Comparison of ENCODE assay signal across 8 mouse cellular contexts in genomic region chr8:122568109-122568504, GRCm38 (mm10). TPM values are rescaled to one million over a fixed set of nuclear protein-coding genes. Genes with fewer than 3 reads are reported as not detected.
DNase-seq lines count a peak whose midpoint lies in the region; ATAC-seq and TF ChIP-seq lines count a peak whose summit lies in the region.

No protein-coding gene starts in this region.

- H3K36me3 ChIP-seq in C2C12 (ENCODE audit: control insufficient read depth, insufficient read depth) = peaks cover 40% of the 10 kb centered on the region
- peaks cover 39% of the 10 kb centered on the region for H3K36me3 ChIP-seq in forebrain, embryonic 12.5 days (replicated peaks)
- peaks cover 35% of the 10 kb centered on the region for H3K36me3 ChIP-seq in liver, embryonic 16.5 days (ENCODE audit: control insufficient read depth, insufficient read depth)
- H3K36me3 ChIP-seq in stomach, embryonic 16.5 days (ENCODE audit: control insufficient read depth, insufficient read depth, low read length) = peaks cover 21% of the 10 kb centered on the region

- H3K79me3 ChIP-seq in C2C12 (ENCODE audit: low read depth) = peaks cover 31% of the 10 kb centered on the region

- no peaks in the 10 kb centered on the region for H3K27me3 ChIP-seq in C2C12 (ENCODE audit: control insufficient read depth, insufficient read depth, insufficient read length)
- H3K27me3 ChIP-seq in forebrain, embryonic 12.5 days = no peaks in the 10 kb centered on the region
- H3K27me3 ChIP-seq in liver, embryonic 16.5 days (ENCODE audit: control insufficient read depth, insufficient read depth, low read depth, low read length) = no peaks in the 10 kb centered on the region
- H3K27me3 ChIP-seq in stomach, embryonic 16.5 days (ENCODE audit: control insufficient read depth, insufficient read depth, low read length) = no peaks in the 10 kb centered on the region

- peak overlapping the region; percentile 94 for H3ac ChIP-seq in C2C12 (ENCODE audit: control insufficient read depth, insufficient read length, low read depth)

- TF ChIP-seq CTCF in C2C12 (IDR thresholded peaks at IDR 0.05; ENCODE audit: control insufficient read depth, insufficient read depth, insufficient read length) = no peak

- no peaks in the 10 kb centered on the region for H3K9me3 ChIP-seq in forebrain, embryonic 12.5 days
- no peaks in the 10 kb centered on the region for H3K9me3 ChIP-seq in liver, embryonic 16.5 days (replicated peaks; ENCODE audit: control insufficient read depth, low read length)
- no peaks in the 10 kb centered on the region for H3K9me3 ChIP-seq in stomach, embryonic 16.5 days (replicated peaks; ENCODE audit: control insufficient read depth, low read length)

- peak overlapping the region; percentile 95 for H3K4me3 ChIP-seq in C2C12 (ENCODE audit: insufficient read depth, poor library complexity, severe bottlenecking)
- peak overlapping the region; percentile 86 for H3K4me3 ChIP-seq in forebrain, embryonic 12.5 days (replicated peaks)
- peak overlapping the region; percentile 94 for H3K4me3 ChIP-seq in liver, embryonic 16.5 days (ENCODE audit: low read depth, low read length)
- H3K4me3 ChIP-seq in stomach, embryonic 16.5 days (replicated peaks; ENCODE audit: low read length) = peak overlapping the region; percentile 85

- peak overlapping the region; percentile 89 for H3K27ac ChIP-seq in forebrain, embryonic 12.5 days
- peak overlapping the region; percentile 88 for H3K27ac ChIP-seq in liver, embryonic 16.5 days (ENCODE audit: low read length)
- H3K27ac ChIP-seq in stomach, embryonic 16.5 days (ENCODE audit: low read length) = peak overlapping the region; percentile 97

- peak; percentile 30 for ATAC-seq in frontal cortex, adult (ENCODE audit: low TSS enrichment)
- peak; percentile 66 for ATAC-seq in forebrain, embryonic 12.5 days (ENCODE audit: low FRiP score)
- ATAC-seq in liver, embryonic 16.5 days (ENCODE audit: low read depth) = peak; percentile 30
- no peak for ATAC-seq in stomach, embryonic 16.5 days (ENCODE audit: insufficient read depth, low FRiP score)

- H3K79me2 ChIP-seq in C2C12 (ENCODE audit: control insufficient read depth, insufficient read depth) = peaks cover 56% of the 10 kb centered on the region

- WGBS in forebrain, embryonic 12.5 days = under 1% methylated on average over 34 of the region's 34 CpGs
- WGBS in liver, embryonic 16.5 days (ENCODE audit: insufficient replicate concordance) = under 1% methylated on average over 34 of the region's 34 CpGs
- WGBS in stomach, embryonic 16.5 days = under 1% methylated on average over 34 of the region's 34 CpGs

- DNase-seq in frontal cortex, postnatal 14 days (ENCODE audit: low spot score in 2 of 2) = no peak
- no peak for DNase-seq in right cerebral cortex, postnatal 4 days
- DNase-seq in frontal cortex, postnatal 36 days (ENCODE audit: low spot score in 2 of 2) = no peak

- H3K9ac ChIP-seq in forebrain, embryonic 12.5 days = peak overlapping the region; percentile 88
- peak overlapping the region; percentile 95 for H3K9ac ChIP-seq in liver, embryonic 16.5 days (ENCODE audit: low read depth, low read length)
- peak overlapping the region; percentile 92 for H3K9ac ChIP-seq in stomach, embryonic 16.5 days (ENCODE audit: low read length)

- H3K4me1 ChIP-seq in forebrain, embryonic 12.5 days = peaks cover 33% of the 10 kb centered on the region
- peaks cover 40% of the 10 kb centered on the region for H3K4me1 ChIP-seq in liver, embryonic 16.5 days (ENCODE audit: control insufficient read depth, low read depth, low read length)
- H3K4me1 ChIP-seq in stomach, embryonic 16.5 days (ENCODE audit: control insufficient read depth, insufficient read depth, low read length) = peaks cover 23% of the 10 kb centered on the region

- H3K4me2 ChIP-seq in forebrain, embryonic 12.5 days = peak overlapping the region; percentile 81
- H3K4me2 ChIP-seq in liver, embryonic 16.5 days (ENCODE audit: low read depth, low read length) = peak overlapping the region; percentile 95
- peak overlapping the region; percentile 74 for H3K4me2 ChIP-seq in stomach, embryonic 16.5 days (ENCODE audit: low read depth, low read length)

TF ChIP-seq in C2C12, 6 proteins besides CTCF, POLR2A, EP300 and RAD21:
- TF ChIP-seq MYOD1 (IDR thresholded peaks at IDR 0.05; ENCODE audit: control insufficient read depth, insufficient read length, low read depth) (no peak), CEBPB (IDR thresholded peaks at IDR 0.05; ENCODE audit: low read depth) (no peak)

RNA-seq across cellular contexts. Expression of gene Cdt1, which starts 0.3 kb away (rescaled TPM):
- polyA plus RNA-seq in C2C12 (2012; fragmentation: generic; extraction: Trizol) = 79.5 TPM
- 43.7 and 46.0 TPM in 2 replicates for polyA plus RNA-seq in forebrain, embryonic 12.5 days (2016; fragmentation: Nextera tagmentation; extraction: Ambion mirVana)
- 34.7 and 41.1 TPM in 2 replicates for polyA plus RNA-seq in liver, embryonic 16.5 days (2015; fragmentation: Nextera tagmentation; extraction: Ambion mirVana)
- 28.4 and 28.5 TPM in 2 replicates for polyA plus RNA-seq in stomach, embryonic 16.5 days (2015; fragmentation: Nextera tagmentation; extraction: Ambion mirVana)

RNA-seq across cellular contexts. Expression of gene Aprt, which starts 8.6 kb away (rescaled TPM):
- polyA plus RNA-seq in C2C12 (2012; fragmentation: generic; extraction: Trizol) = 615 TPM
- 170 and 188 TPM in 2 replicates for polyA plus RNA-seq in forebrain, embryonic 12.5 days (2016; fragmentation: Nextera tagmentation; extraction: Ambion mirVana)
- polyA plus RNA-seq in liver, embryonic 16.5 days (2015; fragmentation: Nextera tagmentation; extraction: Ambion mirVana) = 196 and 204 TPM in 2 replicates
- 335 and 345 TPM in 2 replicates for polyA plus RNA-seq in stomach, embryonic 16.5 days (2015; fragmentation: Nextera tagmentation; extraction: Ambion mirVana)

RNA-seq across cellular contexts. Expression of gene Piezo1, which starts 17.0 kb away (rescaled TPM):
- polyA plus RNA-seq in C2C12 (2012; fragmentation: generic; extraction: Trizol) = 107 TPM
- 4.7 and 4.9 TPM in 2 replicates for polyA plus RNA-seq in forebrain, embryonic 12.5 days (2016; fragmentation: Nextera tagmentation; extraction: Ambion mirVana)
- 11.3 and 15.5 TPM in 2 replicates for polyA plus RNA-seq in liver, embryonic 16.5 days (2015; fragmentation: Nextera tagmentation; extraction: Ambion mirVana)
- 13.5 and 18.9 TPM in 2 replicates for polyA plus RNA-seq in stomach, embryonic 16.5 days (2015; fragmentation: Nextera tagmentation; extraction: Ambion mirVana)

RNA-seq across cellular contexts. Expression of gene Galns, which starts 43.2 kb away (rescaled TPM):
- 9.8 TPM for polyA plus RNA-seq in C2C12 (2012; fragmentation: generic; extraction: Trizol)
- polyA plus RNA-seq in forebrain, embryonic 12.5 days (2016; fragmentation: Nextera tagmentation; extraction: Ambion mirVana) = 4.2 and 5.0 TPM in 2 replicates
- polyA plus RNA-seq in liver, embryonic 16.5 days (2015; fragmentation: Nextera tagmentation; extraction: Ambion mirVana) = 8.1 and 8.6 TPM in 2 replicates
- 14.7 and 14.8 TPM in 2 replicates for polyA plus RNA-seq in stomach, embryonic 16.5 days (2015; fragmentation: Nextera tagmentation; extraction: Ambion mirVana)

RNA-seq across cellular contexts. Expression of gene Trappc2l, which starts 43.3 kb away (rescaled TPM):
- polyA plus RNA-seq in C2C12 (2012; fragmentation: generic; extraction: Trizol) = 70.2 TPM
- 42.2 and 44.2 TPM in 2 replicates for polyA plus RNA-seq in forebrain, embryonic 12.5 days (2016; fragmentation: Nextera tagmentation; extraction: Ambion mirVana)
- polyA plus RNA-seq in liver, embryonic 16.5 days (2015; fragmentation: Nextera tagmentation; extraction: Ambion mirVana) = 21.5 and 22.8 TPM in 2 replicates
- 41.4 and 50.6 TPM in 2 replicates for polyA plus RNA-seq in stomach, embryonic 16.5 days (2015; fragmentation: Nextera tagmentation; extraction: Ambion mirVana)
